Mouse (Mus musculus) layer of hippocampus, postnatal 10 days (tissue): ENCODE results near the gene Serpina7. TPM values are rescaled to one million over a fixed set of nuclear protein-coding genes. Genes with fewer than 3 reads are reported as not detected.

Experiments
- DNase-seq, 2 experiments: peaks; one replicate each; pipeline ENCODE4 v3.0.0; 2021; ENCODE audit warnings: low spot score in 2 of 2
- long read RNA-seq: library from polyadenylated mRNA; stranded (forward); transcript quantifications from one replicate; pipeline ENCODE4 v2.0.0, GENCODE M21; 2023
- total RNA-seq, 2 experiments: library from RNA; stranded (reverse); gene quantifications; 2 replicates each; pipeline ENCODE4 v1.2.3; 2021

Serpina7 gene
- total RNA-seq: not detected
- long read RNA-seq: 0 reads

DNA sequence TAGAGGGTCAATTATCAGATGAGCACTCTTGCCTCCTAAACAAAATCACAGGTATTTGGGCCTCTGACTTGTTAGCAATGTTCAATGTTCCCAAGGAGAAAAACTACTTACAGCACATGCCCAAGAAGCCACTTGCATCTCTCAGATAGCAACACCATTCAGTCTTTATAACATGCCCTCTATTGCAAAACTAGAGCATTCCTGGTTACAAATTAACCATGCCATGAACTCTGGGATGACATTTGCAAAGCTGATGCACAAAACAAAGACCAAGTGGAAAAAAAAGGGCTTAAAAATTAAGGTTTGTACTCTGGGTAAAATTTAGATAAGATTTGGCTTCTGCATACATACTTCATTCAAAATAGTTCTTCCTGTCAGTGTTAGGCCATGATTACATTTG lies at the start of gene Serpina7:
Gene Serpina7, minus strand, starts transcription at position 160 of the 400 bp plus-strand sequence.
- no peak for DNase-seq

- DNase-seq: peak; percentile 4 to 12
Observed at GRCm38 (mm10) chrX:139134031-139134430, 49.0 kb upstream of the Serpina7 start.

- no peak for DNase-seq
Observed at GRCm38 (mm10) chrX:139097197-139097596, 12.2 kb upstream of the Serpina7 start.

DNA sequence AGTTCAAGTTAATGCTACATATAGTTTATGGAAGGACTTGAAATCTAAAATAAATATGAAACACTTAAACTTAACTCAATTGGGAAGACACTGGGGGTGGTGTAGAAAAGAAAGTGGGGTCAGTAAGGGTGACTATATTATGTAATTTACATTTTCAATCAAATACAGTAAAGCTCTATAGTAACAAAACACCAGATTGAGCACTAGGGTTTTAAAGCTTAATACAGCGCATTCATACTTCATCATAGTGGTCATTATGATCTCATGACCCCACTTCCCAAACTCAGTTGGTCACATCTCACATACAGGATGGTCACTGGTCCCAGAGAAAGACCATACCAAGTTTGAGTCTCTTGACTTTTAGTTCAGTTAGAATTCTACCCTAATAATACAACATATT lies 907 bp upstream of the Serpina7 start, which contains the start of gene 4930513O06Rik:
Gene 4930513O06Rik, plus strand, starts transcription at position 301 of the 400 bp plus-strand sequence.
- DNase-seq: no peak

DNA sequence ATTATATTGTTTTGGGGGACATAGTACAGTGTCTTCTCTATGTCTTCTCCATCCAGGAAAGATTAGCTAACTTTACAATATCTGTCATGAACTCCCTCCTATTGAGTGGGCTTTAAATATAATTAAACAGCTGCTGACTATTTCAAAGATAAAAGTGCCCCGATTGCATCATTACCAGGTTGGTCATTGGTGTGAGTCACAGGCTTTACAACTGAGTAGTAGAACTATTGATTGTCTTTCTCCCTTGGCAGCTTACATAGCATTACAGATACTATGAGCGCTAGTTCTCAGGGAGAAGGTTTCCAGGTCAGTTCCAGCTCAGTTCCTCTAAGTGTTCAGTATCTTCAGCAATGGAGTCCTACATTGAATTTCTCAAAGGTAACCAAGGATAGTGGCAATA lies 6.5 kb downstream of the Serpina7 start:
- DNase-seq: no peak

DNA sequence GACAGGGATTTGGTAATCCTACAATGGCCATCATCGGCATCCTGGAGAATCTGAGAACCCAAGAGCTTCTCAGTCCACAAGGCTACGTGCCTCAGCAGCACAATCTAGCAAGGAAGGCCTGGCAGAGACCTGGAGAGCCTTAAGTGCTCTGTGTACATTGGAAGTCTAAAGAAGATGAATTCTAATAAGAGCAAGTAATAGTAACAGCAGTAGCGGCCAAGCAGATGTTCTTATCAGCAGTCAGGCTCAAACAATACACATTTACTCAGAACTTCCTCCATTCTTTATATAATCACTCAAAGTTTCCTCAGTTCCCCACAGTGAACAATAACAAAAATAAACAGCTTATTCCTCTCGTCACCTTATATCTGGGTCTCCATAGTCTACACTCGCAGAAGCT lies 21.0 kb downstream of the Serpina7 start:
- DNase-seq: no peak

GRCm38 (mm10) chrX:139053149-139053548 lies 31.9 kb downstream of the Serpina7 start:
- DNase-seq: no peak

DNA sequence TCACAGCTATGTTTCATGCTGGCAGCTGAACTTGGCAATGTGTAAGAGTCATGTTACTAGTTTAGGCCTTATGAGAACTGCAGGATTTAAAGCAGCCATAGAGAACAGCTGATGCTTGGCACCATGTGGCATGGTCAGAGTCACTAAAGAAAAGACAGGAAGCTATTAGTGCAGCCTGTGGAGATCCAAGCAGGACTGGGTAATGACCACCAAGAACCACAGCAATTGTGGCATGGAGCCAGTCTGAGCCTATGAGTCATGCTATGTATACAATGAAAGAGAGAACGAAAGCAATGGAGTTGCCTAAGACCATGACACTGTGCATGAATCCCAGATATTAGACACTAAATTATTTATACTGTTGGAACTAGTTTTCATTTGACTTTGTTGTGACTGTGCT lies 33.1 kb downstream of the Serpina7 start:
- no peak for DNase-seq

- no peak for DNase-seq
Observed at GRCm38 (mm10) chrX:139041148-139041547, 43.9 kb downstream of the Serpina7 start.

DNA sequence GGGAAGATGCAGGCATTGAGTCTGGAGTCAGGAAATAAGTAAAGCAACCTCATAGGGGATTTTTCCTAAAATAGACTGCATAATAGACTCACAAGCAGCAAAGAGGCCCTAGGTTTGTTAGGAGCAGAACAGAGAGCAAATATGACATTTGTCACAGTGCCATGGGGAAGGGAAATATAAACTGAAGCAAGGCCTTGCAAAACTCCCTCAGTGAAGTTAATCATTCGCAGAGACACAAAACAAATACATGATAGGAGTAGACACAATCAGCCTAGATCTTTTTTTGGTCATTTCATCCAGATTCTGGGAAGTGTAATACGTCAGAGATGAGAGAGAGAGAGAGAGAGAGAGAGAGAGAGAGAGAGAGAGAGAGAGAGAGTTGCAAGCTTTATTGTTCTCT lies 45.7 kb downstream of the Serpina7 start:
- DNase-seq: no peak

DNA sequence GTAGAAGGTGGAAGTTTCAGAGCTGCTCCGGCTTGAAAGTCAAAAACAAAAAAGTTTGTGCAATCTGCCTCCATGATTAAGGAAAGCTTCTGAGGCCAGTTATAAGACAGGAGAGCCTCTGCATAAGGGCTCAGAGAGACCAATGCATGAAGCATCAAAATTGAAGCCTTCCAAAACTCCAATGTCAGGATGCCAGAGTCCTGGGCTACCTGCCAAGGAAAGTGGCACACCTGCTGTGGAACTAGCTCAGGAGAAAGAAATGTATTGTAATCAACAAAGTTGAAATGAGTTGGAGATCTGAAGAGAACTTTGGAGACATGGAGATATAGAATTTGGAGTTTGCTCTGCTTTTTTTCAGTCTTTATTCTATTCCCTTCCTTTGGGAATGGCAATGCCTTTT lies 47.4 kb downstream of the Serpina7 start:
- no peak for DNase-seq

Other genes starting within 250 kb of the Serpina7 start
- gene Nrk, start 170.8 kb downstream of the Serpina7 start, total RNA-seq: under 1 TPM; 0.11 to 0.20 TPM
- gene 4930513O06Rik, start 1.0 kb upstream of the Serpina7 start, total RNA-seq: not detected
- gene 4933428M09Rik, start 94.0 kb upstream of the Serpina7 start, total RNA-seq: not detected
- 1 to 10 TPM; 4.9 to 6.2 TPM for gene Mum1l1, start 124.8 kb upstream of the Serpina7 start, total RNA-seq
- gene Trap1a, start 248.4 kb upstream of the Serpina7 start, total RNA-seq: not detected